Mouse (Mus musculus): Measurements from ENCODE around the gene Arvcf.

DNA sequence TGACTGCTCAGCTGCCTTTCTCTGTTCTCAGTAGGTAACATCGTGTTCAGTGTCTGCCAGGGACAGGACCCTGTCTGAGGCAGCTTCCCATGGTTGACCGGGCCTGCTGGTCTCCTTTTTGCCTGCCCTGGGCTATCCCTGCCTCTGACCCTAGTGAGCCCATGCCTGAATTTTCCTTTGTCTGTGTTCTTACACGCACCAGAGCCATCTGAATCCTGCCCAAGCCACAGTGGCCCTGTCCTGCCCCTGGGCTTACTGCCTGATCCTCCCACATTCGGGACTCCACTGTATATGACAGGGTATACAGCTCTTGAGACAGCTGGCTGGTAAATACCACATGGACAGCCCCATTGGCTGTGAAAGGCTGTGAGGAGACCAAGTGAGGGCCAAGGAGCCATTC, 61.8 kb downstream of the Arvcf start:
- TF ChIP-seq CTCF (IDR thresholded peaks at IDR 0.05; ENCODE audit: extremely low read depth, insufficient read depth, insufficient read length, insufficient replicate concordance): no peak
- TF ChIP-seq POLR2A (IDR thresholded peaks at IDR 0.05; ENCODE audit: low read depth, low read length): no peak
